Mouse (Mus musculus) neural tube, embryonic 14.5 days (tissue): ENCODE measurements around the gene Slc17a7. TPM values are rescaled to one million over a fixed set of nuclear protein-coding genes. Genes with fewer than 3 reads are reported as not detected.
A peak's percentile ranks its signal among the peaks of the same experiment; 100 is the strongest.

Source experiments
- ATAC-seq: fragments of 200-750 bp; cut with Nextera tagmentation; 2 replicates; pipeline ENCODE4 v1.8.0; 2017; ENCODE audit warnings: low read depth, mild to moderate bottlenecking, moderate TSS enrichment, moderate library complexity
- H3K27ac ChIP-seq: fragments of 300-500 bp; sonication (generic); 2 replicates; pipeline ENCODE4 v1.5.1; 2014; ENCODE audit warnings: low read depth, mild to moderate bottlenecking, control low read depth, low read length, moderate library complexity, mixed read lengths
- H3K27me3 ChIP-seq: fragments of 300-500 bp; sonication (generic); 2 replicates; pipeline ENCODE4 v1.6.1; 2014; ENCODE audit warnings: low read length; ENCODE audit not compliant: control insufficient read depth, insufficient read depth
- H3K36me3 ChIP-seq: fragments of 300-500 bp; sonication (generic); 2 replicates; pipeline ENCODE4 v1.6.1; 2014; ENCODE audit warnings: low read length, mixed read lengths; ENCODE audit not compliant: control insufficient read depth, insufficient read depth
- H3K4me1 ChIP-seq: fragments of 300-500 bp; sonication (generic); 2 replicates; pipeline ENCODE4 v1.6.1; 2014; ENCODE audit warnings: low read length; ENCODE audit not compliant: control insufficient read depth, insufficient read depth
- H3K4me2 ChIP-seq: fragments of 300-500 bp; sonication (generic); 2 replicates; pipeline ENCODE4 v1.6.1; 2014; ENCODE audit warnings: mild to moderate bottlenecking, low read depth, low read length, control low read depth
- H3K4me3 ChIP-seq: fragments of 300-500 bp; sonication (generic); 2 replicates; pipeline ENCODE4 v1.5.1; 2014; ENCODE audit warnings: low read depth, low read length, control low read depth, mixed read lengths
- H3K9ac ChIP-seq: fragments of 300-500 bp; sonication (generic); replicated peaks from 2 replicates; pipeline ENCODE4 v1.6.1; 2014; ENCODE audit warnings: low read depth, mild to moderate bottlenecking, control low read depth, low read length, mixed read lengths
- H3K9me3 ChIP-seq: fragments of 300-500 bp; sonication (generic); 2 replicates; pipeline ENCODE4 v1.6.1; 2016; ENCODE audit warnings: low read length; ENCODE audit not compliant: control insufficient read depth
- WGBS: fragments of 180-500 bp; shearing (Covaris S2); extraction: QIAGEN DNeasy Blood & Tissue Kit; methylation state at CpG from one replicate; pipeline ENCODE4 v1.1.7; 2014; 5-methylcytosine and 5-hydroxymethylcytosine counted together
- polyA plus RNA-seq: library from polyadenylated mRNA; unstranded; fragments of >200 nt; fragmentation: Nextera tagmentation; extraction: Ambion mirVana; gene quantifications from 2 replicates; pipeline ENCODE4 v1.2.1, GENCODE M21; 2014

Slc17a7 gene
- polyA plus RNA-seq, 1 experiment from 2014 or later, result not detected

DNA sequence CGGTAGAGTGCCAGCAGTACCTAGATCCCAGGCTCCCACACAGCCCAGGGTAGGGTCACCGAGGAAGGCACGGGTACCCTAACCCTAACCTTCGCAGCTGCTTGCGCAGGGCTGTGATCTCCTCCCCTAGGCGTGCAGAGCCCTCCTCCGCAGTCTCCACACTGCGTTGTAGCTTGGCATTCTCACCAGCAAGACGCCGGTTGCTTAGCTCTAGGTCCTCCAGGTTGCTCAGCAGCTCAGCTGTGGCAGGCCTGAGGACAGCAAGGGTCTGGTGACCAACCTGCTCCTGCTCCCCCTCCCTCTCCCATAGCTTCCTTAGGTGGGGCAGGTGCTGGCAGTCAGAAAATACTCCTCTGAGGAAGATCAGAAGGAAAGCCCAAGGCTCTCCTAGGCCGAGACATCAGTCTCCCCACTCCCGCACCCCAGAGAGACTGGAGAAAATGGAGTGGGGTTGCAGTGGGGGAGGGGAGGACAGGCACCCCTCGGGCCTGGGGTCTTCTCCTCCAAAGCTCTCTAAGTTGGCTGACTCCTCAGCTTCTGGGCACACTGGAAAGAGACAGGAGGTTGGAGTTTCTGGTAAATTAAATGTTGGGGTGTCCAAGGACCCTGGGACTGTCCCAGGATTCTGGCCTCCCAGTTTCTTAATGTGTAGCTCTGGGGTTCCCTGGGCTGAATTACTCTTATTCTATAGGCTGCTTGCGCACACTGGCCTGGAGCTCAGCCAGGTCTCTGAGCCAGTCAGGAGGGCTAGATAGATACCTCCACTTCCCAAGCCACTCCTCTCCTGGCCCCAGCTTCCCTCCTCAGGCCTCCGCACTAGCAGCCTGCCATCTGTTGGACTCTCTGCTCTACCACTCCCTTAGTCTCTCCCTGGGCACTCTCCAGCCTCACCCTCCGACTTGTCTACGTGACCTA lies 30.4 kb downstream of the Slc17a7 start:
- H3K27me3 ChIP-seq, result no peaks in the 10 kb centered on the region; the same call in 1 of the 2 replicates
- H3K9ac ChIP-seq, result 0 out of 2 replicates have a peak overlapping the region, but pooled peaks have one; percentile 2
- H3K27ac ChIP-seq, result no peak overlapping the region
- no peaks in the 10 kb centered on the region for H3K4me1 ChIP-seq
- H3K36me3 ChIP-seq, result no peaks in the 10 kb centered on the region
- no peak overlapping the region for H3K4me2 ChIP-seq
- ATAC-seq, result no peak
- H3K9me3 ChIP-seq, result no peaks in the 10 kb centered on the region
- H3K4me3 ChIP-seq, result no peak overlapping the region
- 76% methylated on average over 17 of the region's 17 CpGs for WGBS

- no peak overlapping the region for H3K9ac ChIP-seq
- no peaks in the 10 kb centered on the region for H3K4me1 ChIP-seq
- no peak overlapping the region for H3K4me3 ChIP-seq
- H3K9me3 ChIP-seq, result no peaks in the 10 kb centered on the region
- no peaks in the 10 kb centered on the region for H3K27me3 ChIP-seq
- ATAC-seq, result no peak
- no peak overlapping the region for H3K4me2 ChIP-seq
- WGBS, result 63% methylated on average over 13 of the region's 13 CpGs
- H3K36me3 ChIP-seq, result no peaks in the 10 kb centered on the region
- H3K27ac ChIP-seq, result no peak overlapping the region
These were observed 31.8 kb downstream of the Slc17a7 start for GRCm38 (mm10) chr7:45195341-45196175.

DNA sequence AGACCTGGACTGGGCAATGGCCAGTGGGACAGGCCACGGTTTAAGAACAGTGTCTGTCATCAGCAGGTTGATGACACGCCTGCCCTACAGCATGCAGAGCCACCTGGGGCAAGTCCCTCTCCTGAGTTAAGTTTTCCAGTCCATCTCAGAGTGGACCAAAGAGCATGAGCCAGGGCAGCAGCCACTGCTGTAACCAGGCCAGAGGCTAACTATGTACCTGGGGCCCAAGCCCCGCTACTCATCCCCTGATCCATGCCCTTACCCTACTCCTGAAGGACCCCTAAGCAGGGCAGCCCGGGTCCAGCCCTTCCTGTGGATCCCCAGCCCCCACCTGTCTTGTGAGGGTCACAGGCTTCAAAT lies 32.4 kb downstream of the Slc17a7 start:
- no peaks in the 10 kb centered on the region for H3K36me3 ChIP-seq
- H3K4me2 ChIP-seq, result no peak overlapping the region
- no peak overlapping the region for H3K27ac ChIP-seq
- H3K9me3 ChIP-seq, result no peaks in the 10 kb centered on the region
- no peaks in the 10 kb centered on the region for H3K27me3 ChIP-seq
- 94% methylated on average over 4 of the region's 4 CpGs for WGBS
- no peak overlapping the region for H3K9ac ChIP-seq
- ATAC-seq, result no peak
- H3K4me3 ChIP-seq, result no peak overlapping the region
- no peaks in the 10 kb centered on the region for H3K4me1 ChIP-seq

DNA sequence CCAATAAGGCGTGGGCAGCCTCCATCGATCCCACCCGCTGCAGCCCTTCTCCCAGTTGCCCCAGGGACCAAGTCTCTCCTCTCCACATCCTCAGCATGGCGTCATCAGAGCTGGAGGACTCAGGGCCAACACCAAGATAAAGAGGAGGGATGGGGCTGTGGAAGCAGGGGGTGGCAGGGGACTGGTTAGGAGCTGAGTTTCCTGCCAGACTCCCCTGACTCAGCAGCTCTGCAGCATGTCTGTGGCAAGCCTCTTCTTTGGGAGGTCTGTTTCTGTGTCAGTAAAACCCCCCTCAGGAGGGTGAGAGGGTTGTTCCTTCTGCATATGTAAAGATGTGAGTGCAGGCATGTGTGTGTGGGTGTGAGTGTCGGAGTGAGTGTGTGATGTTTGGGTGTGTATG lies 33.2 kb downstream of the Slc17a7 start:
- Histone ChIP-seq H3K4me3 (no peak overlapping the region), H3K27ac (no peak overlapping the region), H3K27me3 (no peaks in the 10 kb centered on the region), H3K9me3 (no peaks in the 10 kb centered on the region), H3K4me2 (no peak overlapping the region), H3K36me3 (no peaks in the 10 kb centered on the region), H3K4me1 (no peaks in the 10 kb centered on the region), H3K9ac (0 out of 2 replicates have a peak overlapping the region, but pooled peaks have one; percentile 4)
- ATAC-seq, result no peak
- WGBS, result 78% methylated on average over 5 of the region's 5 CpGs

- no peak overlapping the region for H3K9ac ChIP-seq
- H3K9me3 ChIP-seq, result no peaks in the 10 kb centered on the region
- H3K4me2 ChIP-seq, result no peak overlapping the region
- no peak overlapping the region for H3K27ac ChIP-seq
- H3K27me3 ChIP-seq, result no peaks in the 10 kb centered on the region
- H3K4me3 ChIP-seq, result no peak overlapping the region
- WGBS, result 18% methylated on average over 5 of the region's 5 CpGs
- H3K36me3 ChIP-seq, result no peaks in the 10 kb centered on the region
- H3K4me1 ChIP-seq, result no peaks in the 10 kb centered on the region
- ATAC-seq, result peak; percentile 77; the same call in 1 of the 2 replicates
These were observed 34.7 kb downstream of the Slc17a7 start for GRCm38 (mm10) chr7:45198435-45198834.

DNA sequence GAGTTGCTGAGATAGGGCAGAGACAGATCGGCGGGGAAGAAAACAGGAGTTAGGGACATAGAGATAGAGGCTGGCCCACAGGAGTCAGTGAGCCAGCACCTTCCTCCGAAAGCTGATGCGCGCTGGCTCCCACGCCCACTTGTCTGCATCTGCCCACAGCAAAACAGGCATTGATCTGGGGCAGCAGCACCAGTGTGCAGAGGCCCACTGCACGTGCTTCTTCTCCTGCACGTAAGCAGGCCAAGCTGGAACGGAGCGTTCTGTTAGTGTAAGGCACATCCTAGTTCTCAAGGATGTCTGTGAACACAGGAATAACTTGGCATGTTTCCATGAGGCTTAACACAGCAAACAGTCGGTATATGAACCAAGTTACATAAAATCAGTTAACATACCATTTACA lies 35.2 kb downstream of the Slc17a7 start:
- H3K27me3 ChIP-seq, result no peaks in the 10 kb centered on the region
- WGBS, result 86% methylated on average over 11 of the region's 11 CpGs
- no peaks in the 10 kb centered on the region for H3K9me3 ChIP-seq
- ATAC-seq, result no peak
- H3K4me3 ChIP-seq, result no peak overlapping the region
- no peak overlapping the region for H3K4me2 ChIP-seq
- no peak overlapping the region for H3K27ac ChIP-seq
- no peaks in the 10 kb centered on the region for H3K36me3 ChIP-seq
- no peak overlapping the region for H3K9ac ChIP-seq
- H3K4me1 ChIP-seq, result no peaks in the 10 kb centered on the region

GRCm38 (mm10) chr7:45202654-45203053 lies 38.9 kb downstream of the Slc17a7 start:
- Histone ChIP-seq H3K27ac (no peak overlapping the region), H3K36me3 (no peaks in the 10 kb centered on the region), H3K9ac (no peak overlapping the region), H3K4me2 (no peak overlapping the region), H3K4me1 (no peaks in the 10 kb centered on the region), H3K4me3 (no peak overlapping the region), H3K27me3 (no peaks in the 10 kb centered on the region), H3K9me3 (no peaks in the 10 kb centered on the region)
- WGBS, result 62% methylated on average over 10 of the region's 10 CpGs
- no peak for ATAC-seq

GRCm38 (mm10) chr7:45204380-45205143 lies 40.8 kb downstream of the Slc17a7 start, which contains the start of gene Ccdc155:
TSS of gene Ccdc155 (minus strand) at chr7:45204892.
- H3K4me1 ChIP-seq, result no peaks in the 10 kb centered on the region
- peak; percentile 97 for ATAC-seq
- H3K27ac ChIP-seq, result peak within 1 kb of the TSS; percentile 56; the same call in 1 of the 2 replicates
- H3K9me3 ChIP-seq, result no peaks in the 10 kb centered on the region
- no peaks in the 10 kb centered on the region for H3K36me3 ChIP-seq
- H3K27me3 ChIP-seq, result no peaks in the 10 kb centered on the region
- peak within 1 kb of the TSS; percentile 39 for H3K4me3 ChIP-seq
- 8% methylated on average over 44 of the region's 44 CpGs for WGBS
- H3K9ac ChIP-seq, result peak within 1 kb of the TSS; percentile 48
- H3K4me2 ChIP-seq, result peak within 1 kb of the TSS; percentile 49
